Mouse (Mus musculus): Measurements from ENCODE around the gene Prss28.

DNA sequence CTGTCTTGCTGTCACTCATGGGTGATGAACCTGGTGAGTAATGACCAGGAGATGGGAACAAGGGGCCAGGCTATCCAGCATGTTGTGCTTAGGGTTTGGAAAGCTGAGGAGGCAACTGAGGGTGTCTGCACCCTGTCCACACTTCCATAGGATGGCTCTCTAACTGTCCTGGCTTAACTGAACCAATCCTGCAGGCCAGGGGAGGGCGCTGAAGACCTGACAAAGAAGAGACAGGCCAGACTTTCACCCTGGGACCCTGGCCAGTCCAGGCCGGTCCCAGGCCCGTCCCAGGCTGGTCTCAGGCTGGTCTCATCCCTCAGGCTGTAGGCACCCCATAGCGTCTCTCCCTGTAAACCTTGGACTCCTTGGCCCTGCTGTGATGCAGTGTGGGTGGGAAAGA is 18.0 kb upstream of the Prss28 start:
- TF ChIP-seq POLR2A (IDR thresholded peaks at IDR 0.05; ENCODE audit: control insufficient read depth, extremely low read depth, insufficient read depth, low read length, poor library complexity) (no peak), CTCF (IDR thresholded peaks at IDR 0.05; ENCODE audit: borderline replicate concordance, control insufficient read depth, extremely low read depth, insufficient read depth, low read length, poor library complexity) (no peak)
